Mouse (Mus musculus) layer of hippocampus, adult 2 months (tissue): ENCODE results near the gene Vmn1r63. TPM values are rescaled to one million over a fixed set of nuclear protein-coding genes. Genes with fewer than 3 reads are reported as not detected.
"Not testable (repeated sequence)": the region's sequence is repeated elsewhere in the genome, so short reads cannot be mapped to it uniquely, and the experiment has no call there.

Experiments
- DNase-seq, 2 experiments: peaks; one replicate each; pipeline ENCODE4 v3.0.0; 2022; ENCODE audit warnings: low spot score in 2 of 2
- H3K27ac ChIP-seq: fragments of 200-600 bp; 2 replicates; pipeline ENCODE4 v1.8.1; 2022
- H3K4me3 ChIP-seq: fragments of 200-600 bp; 2 replicates; pipeline ENCODE4 v1.8.1; 2022; ENCODE audit warnings: mild to moderate bottlenecking
- long read RNA-seq, 2 experiments: library from polyadenylated mRNA; stranded (forward); transcript quantifications; one replicate each; pipeline ENCODE4 v2.0.0; 2021; ENCODE audit warnings: borderline mapping rate in 2 of 2
- total RNA-seq, 2 experiments: library from RNA; stranded (reverse); gene quantifications; 2 replicates each; pipeline ENCODE4 v1.2.3; 2021

Gene Vmn1r63
- total RNA-seq: not detected
- long read RNA-seq, experiment 1: 0 reads
- long read RNA-seq, experiment 2: 0 reads

GRCm38 (mm10) chr7:5805345-5805744, at the start of gene Vmn1r63:
Gene Vmn1r63 (minus strand): TSS chr7:5805445.
- H3K27ac ChIP-seq, H3K4me3 ChIP-seq, DNase-seq: not testable (repeated sequence)

Other genes starting within 250 kb of the Vmn1r63 start
- not detected for gene Vmn1r61, start 192.2 kb downstream of the Vmn1r63 start, total RNA-seq
- not detected for gene Vmn1r62, start 131.8 kb downstream of the Vmn1r63 start, total RNA-seq
- not detected for gene Vmn1r64, start 79.1 kb upstream of the Vmn1r63 start, total RNA-seq
- gene Vmn1r65, start 205.6 kb upstream of the Vmn1r63 start, total RNA-seq: not detected
- not detected for gene Nlrp4c, start 239.7 kb upstream of the Vmn1r63 start, total RNA-seq